Mouse (Mus musculus) heart, embryonic 12.5 days (tissue): ENCODE results near the gene Grm8. TPM values are rescaled to one million over a fixed set of nuclear protein-coding genes. Genes with fewer than 3 reads are reported as not detected.

Experiments
- ATAC-seq: fragments of 200-750 bp; cut with Nextera tagmentation; 2 replicates; pipeline ENCODE4 v1.8.0; 2017; ENCODE audit warnings: moderate TSS enrichment, moderate library complexity; ENCODE audit not compliant: insufficient number of reproducible peaks, low FRiP score
- H3K27ac ChIP-seq: fragments of 300-500 bp; sonication (generic); 2 replicates; pipeline ENCODE4 v1.5.1; 2016; ENCODE audit warnings: mild to moderate bottlenecking, moderate library complexity; ENCODE audit not compliant: poor library complexity, severe bottlenecking
- H3K27me3 ChIP-seq: fragments of 300-500 bp; sonication (generic); replicated peaks from 2 replicates; pipeline ENCODE4 v1.6.1; 2016; ENCODE audit warnings: mild to moderate bottlenecking, moderate library complexity
- H3K36me3 ChIP-seq: fragments of 300-500 bp; sonication (generic); 2 replicates; pipeline ENCODE4 v1.6.1; 2016; ENCODE audit warnings: mild to moderate bottlenecking, moderate library complexity
- H3K4me1 ChIP-seq: fragments of 300-500 bp; sonication (generic); replicated peaks from 2 replicates; pipeline ENCODE4 v1.6.1; 2016; ENCODE audit warnings: mild to moderate bottlenecking
- H3K4me2 ChIP-seq: fragments of 300-500 bp; sonication (generic); 2 replicates; pipeline ENCODE4 v1.6.1; 2016; ENCODE audit warnings: mild to moderate bottlenecking, moderate library complexity
- H3K4me3 ChIP-seq: fragments of 300-500 bp; sonication (generic); 2 replicates; pipeline ENCODE4 v1.5.1; 2016; ENCODE audit warnings: mild to moderate bottlenecking
- H3K9ac ChIP-seq: fragments of 300-500 bp; sonication (generic); 2 replicates; pipeline ENCODE4 v1.6.1; 2016; ENCODE audit warnings: mild to moderate bottlenecking, moderate library complexity
- H3K9me3 ChIP-seq: fragments of 300-500 bp; sonication (generic); replicated peaks from 2 replicates; pipeline ENCODE4 v1.6.1; 2016; ENCODE audit warnings: mild to moderate bottlenecking, moderate library complexity
- WGBS: fragments of 180-500 bp; shearing (Covaris S2); methylation state at CpG from one replicate; pipeline ENCODE4 v1.1.7; 2016; 5-methylcytosine and 5-hydroxymethylcytosine counted together
- polyA plus RNA-seq: library from polyadenylated mRNA; unstranded; fragments of >200 nt; fragmentation: Nextera tagmentation; extraction: Ambion mirVana; gene quantifications from 2 replicates; pipeline ENCODE4 v1.2.1, GENCODE M21; 2016

Gene Grm8
- polyA plus RNA-seq, 1 experiment from 2014 or later, result 0.73 TPM

GRCm38 (mm10) chr6:28115519-28115918 is 19.5 kb downstream of the Grm8 start:
- Histone ChIP-seq H3K36me3 (no peaks in the 10 kb centered on the region), H3K4me2 (no peak overlapping the region), H3K9me3 (no peaks in the 10 kb centered on the region), H3K4me1 (no peaks in the 10 kb centered on the region), H3K9ac (no peak overlapping the region), H3K27me3 (no peaks in the 10 kb centered on the region), H3K27ac (no peak overlapping the region), H3K4me3 (no peak overlapping the region)
- ATAC-seq, result no peak
- 75% methylated on average over 2 of the region's 2 CpGs for WGBS

- ATAC-seq, result no peak
- Histone ChIP-seq H3K9ac (no peak overlapping the region), H3K4me3 (no peak overlapping the region), H3K36me3 (no peaks in the 10 kb centered on the region), H3K27me3 (no peaks in the 10 kb centered on the region), H3K27ac (no peak overlapping the region), H3K4me2 (no peak overlapping the region), H3K4me1 (no peaks in the 10 kb centered on the region), H3K9me3 (no peaks in the 10 kb centered on the region)
- 65% methylated on average over 1 of the region's 1 CpGs for WGBS
Observed at GRCm38 (mm10) chr6:28114916-28115315, 20.1 kb downstream of the Grm8 start.

- no peaks in the 10 kb centered on the region for H3K36me3 ChIP-seq
- ATAC-seq, result no peak
- H3K4me1 ChIP-seq, result no peaks in the 10 kb centered on the region
- no peak overlapping the region for H3K27ac ChIP-seq
- H3K9ac ChIP-seq, result no peak overlapping the region
- H3K4me3 ChIP-seq, result no peak overlapping the region
- H3K9me3 ChIP-seq, result no peaks in the 10 kb centered on the region
- 77% methylated on average over 8 of the region's 8 CpGs for WGBS
- H3K4me2 ChIP-seq, result no peak overlapping the region
- H3K27me3 ChIP-seq, result no peaks in the 10 kb centered on the region
Observed at GRCm38 (mm10) chr6:28111551-28111950, 23.4 kb downstream of the Grm8 start.

DNA sequence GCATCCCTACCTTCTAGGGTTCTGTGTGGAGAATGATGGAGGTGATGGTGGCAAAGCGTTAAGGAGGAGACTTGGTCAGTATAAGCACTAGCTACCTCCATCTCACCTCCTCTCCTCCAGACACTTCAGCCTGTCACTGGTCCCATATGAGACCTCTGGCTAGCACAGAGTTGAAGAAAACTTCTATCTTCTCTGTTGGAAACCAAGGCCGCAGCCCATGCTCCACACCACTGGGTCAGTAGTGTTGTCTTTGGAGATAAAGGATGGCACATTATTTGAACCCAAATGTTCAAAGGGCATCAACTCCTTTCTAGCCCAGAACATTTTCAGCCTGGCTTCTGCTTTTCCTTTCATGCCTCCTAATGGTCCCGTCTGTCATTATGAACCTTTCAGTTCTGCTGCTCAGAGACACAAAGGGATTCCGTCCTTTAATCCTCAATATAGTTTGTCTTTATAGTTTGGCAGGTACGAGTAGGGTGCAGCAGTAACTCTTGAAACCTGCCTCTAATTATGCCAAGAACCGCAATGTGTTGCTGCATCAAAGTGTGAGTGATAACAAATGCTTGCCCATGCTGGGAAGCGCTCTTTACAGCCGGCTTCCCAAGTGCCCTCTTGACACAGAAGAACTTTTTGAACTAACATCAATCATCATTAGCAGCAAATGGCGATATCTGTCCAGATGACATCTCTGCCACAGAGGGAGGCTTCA is 32.2 kb downstream of the Grm8 start:
- no peak overlapping the region for H3K9ac ChIP-seq
- WGBS, result 25% methylated on average over 9 of the region's 9 CpGs
- no peak for ATAC-seq

DNA sequence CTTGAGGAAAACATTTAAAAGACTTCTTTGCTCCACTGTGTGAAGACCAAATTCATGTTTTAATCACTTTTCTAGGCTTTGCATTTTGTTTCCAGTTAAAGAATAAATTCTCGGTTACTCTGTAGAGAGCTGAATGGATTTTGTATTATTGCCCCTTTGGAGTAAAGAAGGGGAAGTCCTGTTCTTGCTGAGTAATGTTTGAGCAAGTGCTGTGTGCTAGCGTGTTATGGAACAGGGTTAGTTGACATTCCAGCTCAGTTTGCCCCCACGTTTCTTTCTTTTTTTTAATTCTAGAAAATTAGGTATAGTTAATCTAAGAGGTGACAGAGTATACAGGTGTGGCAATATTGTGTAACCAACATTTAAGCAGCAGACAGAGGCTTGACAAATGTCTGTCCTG is 35.0 kb downstream of the Grm8 start:
- WGBS, result 79% methylated on average over 3 of the region's 3 CpGs
- no peaks in the 10 kb centered on the region for H3K27me3 ChIP-seq
- H3K36me3 ChIP-seq, result no peaks in the 10 kb centered on the region
- H3K4me2 ChIP-seq, result no peak overlapping the region
- no peak overlapping the region for H3K4me3 ChIP-seq
- no peak overlapping the region for H3K9ac ChIP-seq
- no peak overlapping the region for H3K27ac ChIP-seq
- no peaks in the 10 kb centered on the region for H3K9me3 ChIP-seq
- H3K4me1 ChIP-seq, result no peaks in the 10 kb centered on the region
- no peak for ATAC-seq

More for the DNA sequence above, 32.2 kb downstream of the Grm8 start:
- Histone ChIP-seq H3K27me3 (no peaks in the 10 kb centered on the region), H3K4me2 (no peak overlapping the region), H3K27ac (no peak overlapping the region), H3K4me3 (no peak overlapping the region), H3K36me3 (no peaks in the 10 kb centered on the region), H3K9me3 (no peaks in the 10 kb centered on the region), H3K4me1 (no peaks in the 10 kb centered on the region)

- Histone ChIP-seq H3K4me3 (no peak overlapping the region), H3K36me3 (no peaks in the 10 kb centered on the region), H3K9ac (no peak overlapping the region), H3K4me2 (no peak overlapping the region), H3K27me3 (no peaks in the 10 kb centered on the region), H3K27ac (no peak overlapping the region), H3K4me1 (no peaks in the 10 kb centered on the region), H3K9me3 (no peaks in the 10 kb centered on the region)
- 85% methylated on average over 6 of the region's 6 CpGs for WGBS
- no peak for ATAC-seq
Observed at GRCm38 (mm10) chr6:28092511-28092910, 42.5 kb downstream of the Grm8 start.

GRCm38 (mm10) chr6:28091836-28092235 is 43.1 kb downstream of the Grm8 start:
- H3K4me3 ChIP-seq, result no peak overlapping the region
- H3K9ac ChIP-seq, result no peak overlapping the region
- ATAC-seq, result no peak
- no peaks in the 10 kb centered on the region for H3K27me3 ChIP-seq
- H3K4me1 ChIP-seq, result no peaks in the 10 kb centered on the region
- no peak overlapping the region for H3K27ac ChIP-seq
- H3K4me2 ChIP-seq, result no peak overlapping the region
- no peaks in the 10 kb centered on the region for H3K9me3 ChIP-seq
- WGBS, result 72% methylated on average over 3 of the region's 3 CpGs
- H3K36me3 ChIP-seq, result no peaks in the 10 kb centered on the region

GRCm38 (mm10) chr6:28090981-28091380 is 44.0 kb downstream of the Grm8 start:
- Histone ChIP-seq H3K27me3 (no peaks in the 10 kb centered on the region), H3K27ac (no peak overlapping the region)
- no peak for ATAC-seq

GRCm38 (mm10) chr6:28075534-28075933 is 59.4 kb downstream of the Grm8 start:
- H3K27me3 ChIP-seq, result no peaks in the 10 kb centered on the region
- H3K27ac ChIP-seq, result no peak overlapping the region
- no peak overlapping the region for H3K4me2 ChIP-seq
- H3K9ac ChIP-seq, result no peak overlapping the region
- H3K4me3 ChIP-seq, result no peak overlapping the region
- no peaks in the 10 kb centered on the region for H3K9me3 ChIP-seq
- H3K36me3 ChIP-seq, result no peaks in the 10 kb centered on the region
- 84% methylated on average over 3 of the region's 3 CpGs for WGBS
- no peak for ATAC-seq
- no peaks in the 10 kb centered on the region for H3K4me1 ChIP-seq

More at GRCm38 (mm10) chr6:28090981-28091380, 44.0 kb downstream of the Grm8 start:
- Histone ChIP-seq H3K9me3 (no peaks in the 10 kb centered on the region), H3K4me2 (no peak overlapping the region), H3K36me3 (no peaks in the 10 kb centered on the region), H3K9ac (no peak overlapping the region), H3K4me1 (no peaks in the 10 kb centered on the region), H3K4me3 (no peak overlapping the region)

GRCm38 (mm10) chr6:28074470-28074869 is 60.5 kb downstream of the Grm8 start:
- Histone ChIP-seq H3K27me3 (no peaks in the 10 kb centered on the region), H3K4me3 (no peak overlapping the region), H3K4me2 (no peak overlapping the region), H3K4me1 (no peaks in the 10 kb centered on the region), H3K9ac (no peak overlapping the region), H3K36me3 (no peaks in the 10 kb centered on the region), H3K27ac (no peak overlapping the region), H3K9me3 (no peaks in the 10 kb centered on the region)
- ATAC-seq, result no peak
- 49% methylated on average over 3 of the region's 3 CpGs for WGBS

GRCm38 (mm10) chr6:28051966-28052365 is 83.0 kb downstream of the Grm8 start:
- H3K4me1 ChIP-seq, result no peaks in the 10 kb centered on the region
- no peak overlapping the region for H3K4me2 ChIP-seq
- H3K9me3 ChIP-seq, result no peaks in the 10 kb centered on the region
- H3K36me3 ChIP-seq, result no peaks in the 10 kb centered on the region
- no peak for ATAC-seq
- H3K27ac ChIP-seq, result no peak overlapping the region
- no peak overlapping the region for H3K4me3 ChIP-seq
- no peaks in the 10 kb centered on the region for H3K27me3 ChIP-seq
- no peak overlapping the region for H3K9ac ChIP-seq
- 76% methylated on average over 2 of the region's 2 CpGs for WGBS

DNA sequence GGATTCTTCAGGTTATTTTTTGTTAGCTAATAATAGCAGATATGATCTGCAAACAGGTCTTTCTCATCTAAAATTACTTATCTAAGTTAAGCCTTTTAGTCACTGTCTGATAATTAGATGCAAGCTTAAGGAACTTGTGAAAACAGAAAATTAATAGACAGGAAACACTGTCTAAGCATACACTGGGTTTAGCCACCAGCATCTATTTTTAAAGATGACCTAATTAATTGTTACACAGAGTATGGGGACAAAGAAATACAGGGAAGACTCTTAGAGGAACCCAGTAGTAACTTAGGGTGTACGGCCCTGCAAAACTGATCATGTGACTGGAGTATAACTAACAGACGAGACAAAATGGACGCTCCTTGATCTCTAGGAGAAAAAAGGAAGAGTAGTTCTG is 92.6 kb downstream of the Grm8 start:
- H3K4me3 ChIP-seq, result no peak overlapping the region
- H3K4me2 ChIP-seq, result no peak overlapping the region
- ATAC-seq, result no peak
- 79% methylated on average over 3 of the region's 3 CpGs for WGBS
- no peaks in the 10 kb centered on the region for H3K36me3 ChIP-seq
- H3K4me1 ChIP-seq, result no peaks in the 10 kb centered on the region
- no peaks in the 10 kb centered on the region for H3K27me3 ChIP-seq
- no peaks in the 10 kb centered on the region for H3K9me3 ChIP-seq
- H3K9ac ChIP-seq, result no peak overlapping the region
- no peak overlapping the region for H3K27ac ChIP-seq
